Mouse (Mus musculus): Measurements from ENCODE around the gene Pagr1b. TPM values are rescaled to one million over a fixed set of nuclear protein-coding genes. Genes with fewer than 3 reads are reported as not detected.
A peak's percentile ranks its signal among the peaks of the same experiment; 100 is the strongest.

Gene Pagr1b
- total and polyA plus RNA-seq, 3 experiments = 0.39 to 4.5 TPM; not detected in 1

GRCm38 (mm10) chr7:127027885-127028284 lies 11.6 kb upstream of the Pagr1b start:
- Histone ChIP-seq H3K4me3 (ENCODE audit: control insufficient read depth in 1 of 2, insufficient read depth in 1 of 2, low read depth in 2 of 2, low read length in 2 of 2) (peak overlapping the region; percentile 50 to 69), H3K27ac (ENCODE audit: control insufficient read depth, low read depth, low read length) (peak overlapping the region; percentile 98), H3K36me3 (ENCODE audit: control insufficient read depth in 1 of 2, insufficient read depth in 2 of 2, low read length in 2 of 2) (peaks cover 22 to 47% of the 10 kb centered on the region in 2 experiments), H3K27me3 (ENCODE audit: control insufficient read depth in 1 of 2, insufficient read depth in 2 of 2, low read length in 2 of 2) (no peaks in the 10 kb centered on the region), H3K9ac (ENCODE audit: control insufficient read depth, low read depth, low read length, poor library complexity, severe bottlenecking) (peak overlapping the region; percentile 78), H3K9me3 (replicated peaks; ENCODE audit: insufficient read depth, low read length) (no peaks in the 10 kb centered on the region), H3K79me2 (ENCODE audit: control insufficient read depth, insufficient read depth, low read length, poor library complexity) (peaks cover 34% of the 10 kb centered on the region), H3K4me1 (ENCODE audit: control insufficient read depth in 1 of 2, insufficient read depth in 2 of 2, low read length in 2 of 2) (peaks cover 28 to 41% of the 10 kb centered on the region in 2 experiments)
- DNase-seq (ENCODE audit: low read depth, low spot score) = peak; percentile 47
- TF ChIP-seq SMC3 (IDR thresholded peaks at IDR 0.05; ENCODE audit: low read depth, low read length) = 0 out of 2 replicates have a peak, but pooled peaks have one; percentile 6
- no peak for TF ChIP-seq EP300 (IDR thresholded peaks at IDR 0.05; ENCODE audit: low read depth in 1 of 2, low read length in 2 of 2)

GRCm38 (mm10) chr7:127026984-127027726 lies 10.9 kb upstream of the Pagr1b start, which contains the start of gene Maz:
Gene Maz (minus strand): TSS chr7:127027037.
- no peaks in the 10 kb centered on the region for H3K9me3 ChIP-seq (replicated peaks; ENCODE audit: insufficient read depth, low read length)
- no peaks in the 10 kb centered on the region for H3K27me3 ChIP-seq (ENCODE audit: control insufficient read depth in 1 of 2, insufficient read depth in 2 of 2, low read length in 2 of 2)
- H3K4me3 ChIP-seq (ENCODE audit: control insufficient read depth in 1 of 2, insufficient read depth in 1 of 2, low read depth in 2 of 2, low read length in 2 of 2) = peak within 1 kb of the TSS; percentile 59 to 86
- H3K9ac ChIP-seq (ENCODE audit: control insufficient read depth, low read depth, low read length, poor library complexity, severe bottlenecking) = peak within 1 kb of the TSS; percentile 97
- H3K4me1 ChIP-seq (ENCODE audit: control insufficient read depth in 1 of 2, insufficient read depth in 2 of 2, low read length in 2 of 2) = peaks cover 28 to 49% of the 10 kb centered on the region in 2 experiments
- peak within 1 kb of the TSS; percentile 98 for H3K27ac ChIP-seq (ENCODE audit: control insufficient read depth, low read depth, low read length)
- DNase-seq (ENCODE audit: low read depth, low spot score) = peak; percentile 100
- peaks cover 20 to 53% of the 10 kb centered on the region in 2 experiments for H3K36me3 ChIP-seq (ENCODE audit: control insufficient read depth in 1 of 2, insufficient read depth in 2 of 2, low read length in 2 of 2)
- peaks cover 39% of the 10 kb centered on the region for H3K79me2 ChIP-seq (ENCODE audit: control insufficient read depth, insufficient read depth, low read length, poor library complexity)
- TF ChIP-seq ZNF384 (IDR thresholded peaks at IDR 0.05; ENCODE audit: low read depth, low read length) (no peak), MXI1 (IDR thresholded peaks at IDR 0.05; ENCODE audit: low read depth, low read length) (no peak; the same call in 1 of the 2 replicates), MAFK (IDR thresholded peaks at IDR 0.05; ENCODE audit: borderline replicate concordance, low read depth, low read length) (no peak), E2F4 (IDR thresholded peaks at IDR 0.05; ENCODE audit: borderline replicate concordance, low read depth, low read length) (peak; percentile 93; the same call in 1 of the 2 replicates), GABPA (IDR thresholded peaks at IDR 0.05; ENCODE audit: low read depth, low read length) (no peak), ZC3H11A (IDR thresholded peaks at IDR 0.05; ENCODE audit: low read depth, low read length) (no peak), TAL1 (IDR thresholded peaks at IDR 0.05; ENCODE audit: low read length) (no peak), MYC (IDR thresholded peaks at IDR 0.05; ENCODE audit: low read depth, low read length) (no peak), MAZ (IDR thresholded peaks at IDR 0.05; ENCODE audit: low read depth, low read length) (peak; percentile 100), KAT2A (conservative IDR thresholded peaks at IDR 0.05; ENCODE audit: low read depth, low read length) (no peak; the same call in 1 of the 2 replicates), SMC3 (IDR thresholded peaks at IDR 0.05; ENCODE audit: low read depth, low read length) (peak; percentile 19; the same call in 1 of the 2 replicates), TBP (IDR thresholded peaks at IDR 0.05; ENCODE audit: low read depth, low read length) (peak; percentile 78), CHD1 (IDR thresholded peaks at IDR 0.05; ENCODE audit: low read depth, low read length) (no peak), EP300 (IDR thresholded peaks at IDR 0.05; ENCODE audit: low read depth in 1 of 2, low read length in 2 of 2) (peak in 1 of 2 experiments; percentile 91; a peak in 2 of 4 replicates), MAX (IDR thresholded peaks at IDR 0.05; ENCODE audit: low read length) (peak; percentile 73; the same call in 1 of the 2 replicates), TCF12 (IDR thresholded peaks at IDR 0.05; ENCODE audit: low read depth, low read length) (peak; percentile 77), UBTF (IDR thresholded peaks at IDR 0.05; ENCODE audit: borderline replicate concordance, insufficient read depth, low read depth, low read length) (no peak), RCOR1 (IDR thresholded peaks at IDR 0.05; ENCODE audit: low read depth, low read length) (no peak), MEF2A (IDR thresholded peaks at IDR 0.05; ENCODE audit: extremely low read depth, insufficient replicate concordance, low read depth, low read length, poor library complexity, severe bottlenecking) (no peak), NELFE (IDR thresholded peaks at IDR 0.05; ENCODE audit: low read depth, low read length) (peak; percentile 23), JUND (IDR thresholded peaks at IDR 0.05; ENCODE audit: low read depth, low read length) (no peak), HCFC1 (IDR thresholded peaks at IDR 0.05; ENCODE audit: low read depth, low read length) (peak; percentile 88), NRF1 (IDR thresholded peaks at IDR 0.05; ENCODE audit: insufficient read depth, low read depth, low read length, poor library complexity, severe bottlenecking) (peak; percentile 79), ELF1 (IDR thresholded peaks at IDR 0.05; ENCODE audit: low read depth, low read length) (0 out of 2 replicates have a peak, but pooled peaks have one; percentile 50), MYB (IDR thresholded peaks at IDR 0.05; ENCODE audit: low read depth, low read length) (peak; percentile 98), POLR2A (IDR thresholded peaks at IDR 0.05; ENCODE audit: control insufficient read depth in 1 of 2, insufficient read depth in 1 of 2, low read depth in 1 of 2, low read length in 2 of 2, poor library complexity in 1 of 2) (peak; percentile 24 to 71; a peak in 2 of 4 replicates), ZMIZ1 (IDR thresholded peaks at IDR 0.05; ENCODE audit: low read depth, low read length) (peak; percentile 84), USF1 (IDR thresholded peaks at IDR 0.05; ENCODE audit: low read depth, low read length) (peak; percentile 69), ETS1 (IDR thresholded peaks at IDR 0.05; ENCODE audit: low read depth, low read length) (peak; percentile 79)
